ENCODE assay signal across 9 mouse cellular contexts in the genomic region with DNA sequence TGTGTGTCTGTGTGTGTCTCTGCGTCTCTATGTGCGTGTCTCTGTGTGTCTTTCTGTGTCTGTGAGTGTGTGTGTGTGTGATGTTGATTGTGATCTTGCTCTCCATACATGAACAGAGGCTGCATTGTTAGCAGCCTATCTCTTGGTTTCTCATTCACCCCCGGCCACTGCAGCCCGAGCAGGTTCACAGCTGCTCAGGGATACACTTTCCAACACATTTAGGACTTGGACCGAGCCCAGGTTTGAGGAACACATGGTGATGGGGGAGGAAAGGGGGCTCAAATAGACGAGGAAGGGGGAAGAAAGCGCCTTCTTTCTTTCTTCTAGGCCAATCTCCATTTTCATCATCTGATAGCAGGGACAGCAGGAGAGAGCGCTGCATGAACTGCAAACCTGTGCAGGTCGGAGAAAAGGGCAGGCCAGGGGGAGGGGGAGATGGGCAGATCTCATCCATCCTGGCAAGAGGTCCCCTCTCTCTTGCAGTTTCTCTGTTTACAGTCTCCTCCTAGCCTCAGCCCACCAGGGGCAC.
A peak's percentile ranks its signal among the peaks of the same experiment; 100 is the strongest.
DNase-seq lines count a peak whose midpoint lies in the region; ATAC-seq and TF ChIP-seq lines count a peak whose summit lies in the region.
"Had no signal": no experiment of that assay in that cellular context is flagged by ENCODE, and none has a peak within 500 bp of the region (broad histone marks: within the 10 kb centered on the region; RNA-seq: fewer than 3 reads in every experiment).

No protein-coding gene starts in this region.

- ATAC-seq in hindbrain, embryonic 11.5 days (ENCODE audit: low FRiP score): no peak
- ATAC-seq in forebrain, embryonic 14.5 days: peak; percentile 49; the same call in 1 of the 2 replicates
- ATAC-seq in liver, embryonic 13.5 days (ENCODE audit: low read depth): no peak

- peak overlapping the region; percentile 76 for H3K27ac ChIP-seq in hindbrain, embryonic 10.5 days
- no peak overlapping the region for H3K27ac ChIP-seq in hindbrain, embryonic 11.5 days (ENCODE audit: low read depth, low read length)
- peak overlapping the region; percentile 84; the same call in 1 of the 2 replicates for H3K27ac ChIP-seq in bone marrow, adult 2 months (ENCODE audit: control insufficient read depth, insufficient read depth, low read depth, low read length, poor library complexity)
- peak overlapping the region; percentile 58 for H3K27ac ChIP-seq in forebrain, embryonic 14.5 days (ENCODE audit: low read depth, low read length)
- H3K27ac ChIP-seq in liver, embryonic 13.5 days: peak overlapping the region; percentile 92
- no peak overlapping the region for H3K27ac ChIP-seq in thymus, adult 2 months (ENCODE audit: control insufficient read depth, insufficient read depth, low read length)

- TF ChIP-seq CTCF in bone marrow, adult 2 months (IDR thresholded peaks at IDR 0.05; ENCODE audit: control insufficient read depth, insufficient read depth, low read length): no peak
- TF ChIP-seq CTCF in thymus, adult 2 months (IDR thresholded peaks at IDR 0.05; ENCODE audit: borderline replicate concordance, control insufficient read depth, extremely low read depth, insufficient read depth, low read length, poor library complexity): no peak

- no peak for TF ChIP-seq POLR2A in bone marrow, adult 2 months (IDR thresholded peaks at IDR 0.05; ENCODE audit: borderline replicate concordance, control insufficient read depth, low read depth, low read length)
- TF ChIP-seq POLR2A in thymus, adult 2 months (IDR thresholded peaks at IDR 0.05; ENCODE audit: control insufficient read depth, extremely low read depth, insufficient read depth, low read length, poor library complexity): no peak

- no peak for DNase-seq in hindbrain, embryonic 10.5 days (ENCODE audit: low spot score)
- DNase-seq in hindbrain, embryonic 11.5 days (ENCODE audit: low spot score): no peak
- DNase-seq in forebrain, embryonic 14.5 days (ENCODE audit: low spot score): peak; percentile 64
- DNase-seq in liver, embryonic 13.5 days: no peak
- no peak for DNase-seq in thymus, adult 2 months
- DNase-seq in kidney, adult 8-10 months: no peak
- DNase-seq in gastrocnemius, postnatal 25 days: no peak

- H3K4me2 ChIP-seq in hindbrain, embryonic 11.5 days (replicated peaks; ENCODE audit: low read depth, low read length): no peak overlapping the region
- H3K4me2 ChIP-seq in forebrain, embryonic 14.5 days (ENCODE audit: low read length): no peak overlapping the region
- no peak overlapping the region for H3K4me2 ChIP-seq in liver, embryonic 13.5 days

- WGBS in hindbrain, embryonic 10.5 days: 63% methylated on average over 9 of the region's 9 CpGs
- WGBS in hindbrain, embryonic 11.5 days: 77% methylated on average over 9 of the region's 9 CpGs
- 70% methylated on average over 9 of the region's 9 CpGs for WGBS in bone marrow, adult 2 months
- WGBS in forebrain, embryonic 14.5 days: 45% methylated on average over 9 of the region's 9 CpGs
- WGBS in liver, embryonic 13.5 days (ENCODE audit: insufficient replicate concordance): 59% methylated on average over 9 of the region's 9 CpGs
- 90% methylated on average over 9 of the region's 9 CpGs for WGBS in thymus, adult 2 months

- no peaks in the 10 kb centered on the region for H3K27me3 ChIP-seq in hindbrain, embryonic 10.5 days (ENCODE audit: insufficient read depth, poor library complexity, severe bottlenecking)
- H3K27me3 ChIP-seq in hindbrain, embryonic 11.5 days (ENCODE audit: control insufficient read depth, insufficient read depth, low read length): no peaks in the 10 kb centered on the region
- H3K27me3 ChIP-seq in forebrain, embryonic 14.5 days (replicated peaks; ENCODE audit: control insufficient read depth, insufficient read depth, low read length): no peaks in the 10 kb centered on the region
- no peaks in the 10 kb centered on the region; the same call in 1 of the 2 replicates for H3K27me3 ChIP-seq in liver, embryonic 13.5 days
- H3K27me3 ChIP-seq in thymus, adult 2 months (ENCODE audit: control insufficient read depth, insufficient read depth, low read length): no peaks in the 10 kb centered on the region

- H3K9ac ChIP-seq in hindbrain, embryonic 11.5 days (ENCODE audit: low read depth, low read length): no peak overlapping the region
- 0 out of 2 replicates have a peak overlapping the region, but pooled peaks have one; percentile 17 for H3K9ac ChIP-seq in forebrain, embryonic 14.5 days (ENCODE audit: low read length)
- H3K9ac ChIP-seq in liver, embryonic 13.5 days: peak overlapping the region; percentile 49

- no peaks in the 10 kb centered on the region for H3K36me3 ChIP-seq in hindbrain, embryonic 10.5 days
- H3K36me3 ChIP-seq in hindbrain, embryonic 11.5 days (ENCODE audit: control insufficient read depth, insufficient read depth, low read length): no peaks in the 10 kb centered on the region
- H3K36me3 ChIP-seq in forebrain, embryonic 14.5 days (ENCODE audit: control insufficient read depth, insufficient read depth, low read length): no peaks in the 10 kb centered on the region
- no peaks in the 10 kb centered on the region for H3K36me3 ChIP-seq in liver, embryonic 13.5 days
- no peaks in the 10 kb centered on the region for H3K36me3 ChIP-seq in thymus, adult 2 months (ENCODE audit: control insufficient read depth, insufficient read depth, low read length)

- H3K9me3 ChIP-seq in hindbrain, embryonic 10.5 days: no peaks in the 10 kb centered on the region
- H3K9me3 ChIP-seq in hindbrain, embryonic 11.5 days (ENCODE audit: control insufficient read depth, low read length): no peaks in the 10 kb centered on the region
- H3K9me3 ChIP-seq in forebrain, embryonic 14.5 days (replicated peaks; ENCODE audit: control insufficient read depth, low read length): no peaks in the 10 kb centered on the region
- H3K9me3 ChIP-seq in liver, embryonic 13.5 days (replicated peaks): no peaks in the 10 kb centered on the region

- no peak overlapping the region for H3K4me3 ChIP-seq in hindbrain, embryonic 10.5 days
- no peak overlapping the region for H3K4me3 ChIP-seq in hindbrain, embryonic 11.5 days (ENCODE audit: low read depth, low read length)
- no peak overlapping the region for H3K4me3 ChIP-seq in bone marrow, adult 2 months (replicated peaks; ENCODE audit: control insufficient read depth, low read depth, low read length)
- H3K4me3 ChIP-seq in forebrain, embryonic 14.5 days (ENCODE audit: low read depth, low read length): no peak overlapping the region
- no peak overlapping the region for H3K4me3 ChIP-seq in liver, embryonic 13.5 days (replicated peaks)
- H3K4me3 ChIP-seq in thymus, adult 2 months (ENCODE audit: control insufficient read depth, insufficient read depth, low read length): no peak overlapping the region
- H3K4me3 ChIP-seq: erythroblast, embryonic 14.5 days had no signal

- peaks cover 56% of the 10 kb centered on the region for H3K4me1 ChIP-seq in hindbrain, embryonic 10.5 days (replicated peaks)
- peaks cover 5% of the 10 kb centered on the region; the same call in 1 of the 2 replicates for H3K4me1 ChIP-seq in hindbrain, embryonic 11.5 days (replicated peaks; ENCODE audit: control insufficient read depth, insufficient read depth, low read length)
- H3K4me1 ChIP-seq in bone marrow, adult 2 months (ENCODE audit: control insufficient read depth, insufficient read depth, low read length): peaks cover 6% of the 10 kb centered on the region; the same call in 1 of the 2 replicates
- peaks cover 27% of the 10 kb centered on the region for H3K4me1 ChIP-seq in forebrain, embryonic 14.5 days (ENCODE audit: control insufficient read depth, insufficient read depth, low read length)
- H3K4me1 ChIP-seq in liver, embryonic 13.5 days (replicated peaks): peaks cover 83% of the 10 kb centered on the region
- H3K4me1 ChIP-seq in thymus, adult 2 months (replicated peaks; ENCODE audit: control insufficient read depth, insufficient read depth, low read length): peaks cover 6% of the 10 kb centered on the region

Comparison
In these comparisons a context has a peak if more than half of its experiments do, and no peak if none do; other contexts are left out.
1. H3K27ac ChIP-seq: peak in hindbrain, embryonic 10.5 days (single experiment), bone marrow, adult 2 months (single experiment), forebrain, embryonic 14.5 days (single experiment) and liver, embryonic 13.5 days (single experiment); none in hindbrain, embryonic 11.5 days (single experiment) and thymus, adult 2 months (single experiment).